Mouse (Mus musculus): Measurements from ENCODE around the gene Polr3b.

DNA sequence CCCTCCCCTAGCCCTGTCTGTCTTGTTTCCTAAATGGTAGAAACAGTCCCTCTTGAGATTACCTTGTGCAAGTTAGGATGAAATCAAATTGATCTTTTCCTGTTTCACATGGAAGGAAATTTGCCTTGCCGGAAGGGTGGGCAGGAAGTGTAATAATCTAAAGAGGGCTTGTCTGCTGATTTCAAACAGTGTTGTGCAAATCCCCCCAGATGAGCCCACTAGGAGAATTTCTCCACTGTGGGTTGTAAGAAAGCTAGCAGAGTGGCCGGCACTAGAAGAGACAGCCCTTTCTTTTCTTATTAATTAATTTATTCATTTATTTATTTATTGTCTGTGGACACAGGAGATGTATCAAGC is 36.8 kb upstream of the Polr3b start:
- no peak for TF ChIP-seq CTCF (conservative IDR thresholded peaks at IDR 0.05; ENCODE audit: low read length)
- no peak for TF ChIP-seq POU5F1 (IDR thresholded peaks at IDR 0.05; ENCODE audit: borderline replicate concordance, low read length)
- no peak for TF ChIP-seq NANOG (IDR thresholded peaks at IDR 0.05; ENCODE audit: borderline replicate concordance, low read length)
